Mouse (Mus musculus) midbrain, embryonic 12.5 days (tissue): ENCODE data around the gene Cyth2. TPM values are rescaled to one million over a fixed set of nuclear protein-coding genes. Genes with fewer than 3 reads are reported as not detected.

Experiments
- ATAC-seq: fragments of 200-750 bp; cut with Nextera tagmentation; 2 replicates; pipeline ENCODE4 v1.8.0; 2017; ENCODE audit warnings: low read depth, moderate TSS enrichment, moderate library complexity; ENCODE audit not compliant: low FRiP score
- H3K27ac ChIP-seq: fragments of 300-500 bp; sonication (generic); replicated peaks from 2 replicates; pipeline ENCODE4 v1.5.1; 2016; ENCODE audit warnings: mild to moderate bottlenecking
- H3K27me3 ChIP-seq: fragments of 300-500 bp; sonication (generic); 2 replicates; pipeline ENCODE4 v1.6.1; 2016; ENCODE audit warnings: mild to moderate bottlenecking
- H3K36me3 ChIP-seq: fragments of 300-500 bp; sonication (generic); 2 replicates; pipeline ENCODE4 v1.6.1; 2016
- H3K4me1 ChIP-seq: fragments of 300-500 bp; sonication (generic); 2 replicates; pipeline ENCODE4 v1.6.1; 2016
- H3K4me2 ChIP-seq: fragments of 300-500 bp; sonication (generic); replicated peaks from 2 replicates; pipeline ENCODE4 v1.6.1; 2016; ENCODE audit warnings: mild to moderate bottlenecking, moderate library complexity
- H3K4me3 ChIP-seq: fragments of 300-500 bp; sonication (generic); 2 replicates; pipeline ENCODE4 v1.5.1; 2016; ENCODE audit warnings: mild to moderate bottlenecking
- H3K9ac ChIP-seq: fragments of 300-500 bp; sonication (generic); replicated peaks from 2 replicates; pipeline ENCODE4 v1.6.1; 2016; ENCODE audit warnings: mild to moderate bottlenecking, moderate library complexity
- H3K9me3 ChIP-seq: fragments of 300-500 bp; sonication (generic); 2 replicates; pipeline ENCODE4 v1.6.1; 2016; ENCODE audit warnings: mild to moderate bottlenecking
- WGBS: fragments of 180-500 bp; shearing (Covaris S2); methylation state at CpG from one replicate; pipeline ENCODE4 v1.1.7; 2016; 5-methylcytosine and 5-hydroxymethylcytosine counted together
- polyA plus RNA-seq: library from polyadenylated mRNA; unstranded; fragments of >200 nt; fragmentation: Nextera tagmentation; extraction: Ambion mirVana; gene quantifications from 2 replicates; pipeline ENCODE4 v1.2.1, GENCODE M21; 2016

The Cyth2 gene
- polyA plus RNA-seq, 1 experiment from 2014 or later: 293 TPM

- Histone ChIP-seq H3K4me1 (peaks cover 36% of the 10 kb centered on the region), H3K27ac (peak within 1 kb of the TSS; percentile 93), H3K4me2 (peak within 1 kb of the TSS; percentile 73), H3K36me3 (peaks cover 15% of the 10 kb centered on the region), H3K9me3 (no peaks in the 10 kb centered on the region), H3K27me3 (peaks cover 21% of the 10 kb centered on the region), H3K9ac (peak within 1 kb of the TSS; percentile 95), H3K4me3 (peak within 1 kb of the TSS; percentile 87)
- ATAC-seq: peak; percentile 27; the same call in 1 of the 2 replicates
- WGBS: under 1% methylated on average over 38 of the region's 38 CpGs
Observed at GRCm38 (mm10) chr7:45783511-45784091, 30.8 kb downstream of the Cyth2 start, which contains the start of gene Lmtk3. Gene Lmtk3 (plus strand): TSS chr7:45783738.

GRCm38 (mm10) chr7:45782271-45782670, 32.1 kb downstream of the Cyth2 start:
- peaks cover 21% of the 10 kb centered on the region for H3K27me3 ChIP-seq
- H3K27ac ChIP-seq: no peak overlapping the region
- WGBS: 80% methylated on average over 4 of the region's 4 CpGs
- H3K4me1 ChIP-seq: peaks cover 32% of the 10 kb centered on the region
- ATAC-seq: no peak
- no peak overlapping the region for H3K4me2 ChIP-seq
- no peaks in the 10 kb centered on the region for H3K9me3 ChIP-seq
- H3K9ac ChIP-seq: no peak overlapping the region
- H3K36me3 ChIP-seq: 0 out of 2 replicates have a peak, but pooled peaks cover 1% of the 10 kb centered on the region
- no peak overlapping the region for H3K4me3 ChIP-seq

GRCm38 (mm10) chr7:45779081-45779641, 35.2 kb downstream of the Cyth2 start:
- peaks cover 21% of the 10 kb centered on the region for H3K27me3 ChIP-seq
- peaks cover 12% of the 10 kb centered on the region for H3K4me1 ChIP-seq
- 0 out of 2 replicates have a peak overlapping the region, but pooled peaks have one; percentile 8 for H3K4me3 ChIP-seq
- WGBS: 26% methylated on average over 22 of the region's 22 CpGs
- H3K36me3 ChIP-seq: no peaks in the 10 kb centered on the region
- H3K27ac ChIP-seq: no peak overlapping the region
- H3K9me3 ChIP-seq: no peaks in the 10 kb centered on the region
- H3K9ac ChIP-seq: no peak overlapping the region
- no peak for ATAC-seq
- peak overlapping the region; percentile 40 for H3K4me2 ChIP-seq

GRCm38 (mm10) chr7:45775237-45775636, 39.1 kb downstream of the Cyth2 start:
- no peak overlapping the region for H3K4me2 ChIP-seq
- 86% methylated on average over 7 of the region's 7 CpGs for WGBS
- no peak overlapping the region for H3K27ac ChIP-seq
- no peaks in the 10 kb centered on the region for H3K36me3 ChIP-seq
- peaks cover 6% of the 10 kb centered on the region; the same call in 1 of the 2 replicates for H3K27me3 ChIP-seq
- no peak for ATAC-seq
- H3K4me1 ChIP-seq: peaks cover 8% of the 10 kb centered on the region
- no peaks in the 10 kb centered on the region for H3K9me3 ChIP-seq
- no peak overlapping the region for H3K4me3 ChIP-seq
- no peak overlapping the region for H3K9ac ChIP-seq

- Histone ChIP-seq H3K27me3 (no peaks in the 10 kb centered on the region), H3K9ac (no peak overlapping the region), H3K4me2 (no peak overlapping the region), H3K9me3 (no peaks in the 10 kb centered on the region), H3K27ac (no peak overlapping the region), H3K36me3 (no peaks in the 10 kb centered on the region), H3K4me1 (no peaks in the 10 kb centered on the region), H3K4me3 (no peak overlapping the region)
- 63% methylated on average over 4 of the region's 4 CpGs for WGBS
- ATAC-seq: no peak
Observed at GRCm38 (mm10) chr7:45771101-45771500, 43.3 kb downstream of the Cyth2 start.

- Histone ChIP-seq H3K4me3 (no peak overlapping the region), H3K27ac (no peak overlapping the region), H3K27me3 (no peaks in the 10 kb centered on the region), H3K9me3 (no peaks in the 10 kb centered on the region), H3K36me3 (no peaks in the 10 kb centered on the region), H3K9ac (no peak overlapping the region), H3K4me2 (no peak overlapping the region), H3K4me1 (no peaks in the 10 kb centered on the region)
- ATAC-seq: no peak
- 77% methylated on average over 8 of the region's 8 CpGs for WGBS
Observed at GRCm38 (mm10) chr7:45770427-45771082, 43.8 kb downstream of the Cyth2 start.

- Histone ChIP-seq H3K4me1 (no peaks in the 10 kb centered on the region), H3K4me3 (no peak overlapping the region), H3K27me3 (no peaks in the 10 kb centered on the region), H3K9ac (no peak overlapping the region), H3K9me3 (no peaks in the 10 kb centered on the region), H3K36me3 (no peaks in the 10 kb centered on the region), H3K4me2 (no peak overlapping the region), H3K27ac (no peak overlapping the region)
- 93% methylated on average over 6 of the region's 6 CpGs for WGBS
- ATAC-seq: no peak
Observed at GRCm38 (mm10) chr7:45767500-45767899, 46.9 kb downstream of the Cyth2 start.

GRCm38 (mm10) chr7:45766764-45767163, 47.6 kb downstream of the Cyth2 start:
- ATAC-seq: no peak
- H3K36me3 ChIP-seq: no peaks in the 10 kb centered on the region
- 62% methylated on average over 8 of the region's 8 CpGs for WGBS
- H3K9ac ChIP-seq: no peak overlapping the region
- no peak overlapping the region for H3K4me2 ChIP-seq
- H3K4me1 ChIP-seq: no peaks in the 10 kb centered on the region
- no peaks in the 10 kb centered on the region for H3K27me3 ChIP-seq
- H3K9me3 ChIP-seq: no peaks in the 10 kb centered on the region
- no peak overlapping the region for H3K4me3 ChIP-seq
- no peak overlapping the region for H3K27ac ChIP-seq

GRCm38 (mm10) chr7:45765995-45766394, 48.4 kb downstream of the Cyth2 start:
- Histone ChIP-seq H3K4me3 (no peak overlapping the region), H3K4me1 (no peaks in the 10 kb centered on the region), H3K27ac (no peak overlapping the region), H3K36me3 (no peaks in the 10 kb centered on the region), H3K27me3 (no peaks in the 10 kb centered on the region), H3K9ac (no peak overlapping the region), H3K4me2 (no peak overlapping the region), H3K9me3 (no peaks in the 10 kb centered on the region)
- 62% methylated on average over 8 of the region's 8 CpGs for WGBS
- no peak for ATAC-seq

- Histone ChIP-seq H3K4me2 (no peak overlapping the region), H3K27me3 (peaks cover 31% of the 10 kb centered on the region), H3K9ac (no peak overlapping the region), H3K27ac (no peak overlapping the region), H3K4me3 (no peak overlapping the region), H3K9me3 (no peaks in the 10 kb centered on the region), H3K4me1 (peaks cover 6% of the 10 kb centered on the region; the same call in 1 of the 2 replicates), H3K36me3 (no peaks in the 10 kb centered on the region)
- 71% methylated on average over 5 of the region's 5 CpGs for WGBS
- no peak for ATAC-seq
Observed at GRCm38 (mm10) chr7:45760151-45760550, 54.2 kb downstream of the Cyth2 start.

- Histone ChIP-seq H3K36me3 (no peaks in the 10 kb centered on the region), H3K27me3 (peaks cover 31% of the 10 kb centered on the region), H3K4me1 (peaks cover 6% of the 10 kb centered on the region; the same call in 1 of the 2 replicates), H3K27ac (no peak overlapping the region), H3K9me3 (no peaks in the 10 kb centered on the region), H3K4me2 (peak overlapping the region; percentile 44), H3K9ac (no peak overlapping the region), H3K4me3 (peak overlapping the region; percentile 23; the same call in 1 of the 2 replicates)
- WGBS: 9% methylated on average over 26 of the region's 27 CpGs
- ATAC-seq: no peak
Observed at GRCm38 (mm10) chr7:45759400-45759799, 55.0 kb downstream of the Cyth2 start.
